Mouse (Mus musculus) kidney, adult 2 months (tissue): Measurements from ENCODE around the gene B4galnt2. TPM values are rescaled to one million over a fixed set of nuclear protein-coding genes. Genes with fewer than 3 reads are reported as not detected.
"Not testable (repeated sequence)": the region's sequence is repeated elsewhere in the genome, so short reads cannot be mapped to it uniquely, and the experiment has no call there.

Experiments
- DNase-seq: peaks from one replicate; pipeline ENCODE4 v3.0.0; 2021
- H3K27ac ChIP-seq: fragments of 200-500 bp; 2 replicates; pipeline ENCODE4 v1.5.1; 2012; ENCODE audit warnings: low read depth, low read length, control low read depth, inconsistent platforms; ENCODE audit not compliant: insufficient read depth
- H3K27me3 ChIP-seq: fragments of 200-500 bp; replicated peaks from 2 replicates; pipeline ENCODE4 v1.6.1; 2012; ENCODE audit warnings: mild to moderate bottlenecking, moderate library complexity, low read length, inconsistent platforms; ENCODE audit not compliant: control insufficient read depth, insufficient read depth
- H3K36me3 ChIP-seq: fragments of 200-500 bp; 2 replicates; pipeline ENCODE4 v1.6.1; 2012; ENCODE audit warnings: mild to moderate bottlenecking, moderate library complexity, low read length, inconsistent platforms; ENCODE audit not compliant: control insufficient read depth, insufficient read depth
- H3K4me1 ChIP-seq: fragments of 200-500 bp; 2 replicates; pipeline ENCODE4 v1.6.1; 2011; ENCODE audit warnings: low read length; ENCODE audit not compliant: control insufficient read depth, insufficient read depth
- H3K4me3 ChIP-seq: fragments of 200-500 bp; 2 replicates; pipeline ENCODE4 v1.5.1; 2011; ENCODE audit warnings: mild to moderate bottlenecking, low read depth, low read length, control low read depth; ENCODE audit not compliant: insufficient read depth
- CTCF ChIP-seq: fragments of 200-500 bp; conservative IDR thresholded peaks from 2 replicates; pipeline ENCODE4 v1.5.1; 2011; ENCODE audit warnings: low read depth, mild to moderate bottlenecking, control low read depth, low read length, moderate library complexity, mixed read lengths; ENCODE audit not compliant: insufficient read depth, insufficient read length
- POLR2A ChIP-seq: fragments of 200-500 bp; IDR thresholded peaks from one replicate; pipeline ENCODE4 v1.6.1; 2011; ENCODE audit warnings: low read depth, low read length, control low read depth
- WGBS: fragments of 180-500 bp; shearing (Covaris S2); methylation state at CpG from one replicate; pipeline ENCODE4 v1.1.7; 2018; 5-methylcytosine and 5-hydroxymethylcytosine counted together
- polyA plus RNA-seq: library from polyadenylated mRNA; depleted of rRNA; stranded (reverse); fragments of >200 nt; gene quantifications from 2 replicates; pipeline ENCODE4 v1.2.3, GENCODE M21; 2012

The B4galnt2 gene
- polyA plus RNA-seq, 1 experiment: 0.38 TPM

DNA sequence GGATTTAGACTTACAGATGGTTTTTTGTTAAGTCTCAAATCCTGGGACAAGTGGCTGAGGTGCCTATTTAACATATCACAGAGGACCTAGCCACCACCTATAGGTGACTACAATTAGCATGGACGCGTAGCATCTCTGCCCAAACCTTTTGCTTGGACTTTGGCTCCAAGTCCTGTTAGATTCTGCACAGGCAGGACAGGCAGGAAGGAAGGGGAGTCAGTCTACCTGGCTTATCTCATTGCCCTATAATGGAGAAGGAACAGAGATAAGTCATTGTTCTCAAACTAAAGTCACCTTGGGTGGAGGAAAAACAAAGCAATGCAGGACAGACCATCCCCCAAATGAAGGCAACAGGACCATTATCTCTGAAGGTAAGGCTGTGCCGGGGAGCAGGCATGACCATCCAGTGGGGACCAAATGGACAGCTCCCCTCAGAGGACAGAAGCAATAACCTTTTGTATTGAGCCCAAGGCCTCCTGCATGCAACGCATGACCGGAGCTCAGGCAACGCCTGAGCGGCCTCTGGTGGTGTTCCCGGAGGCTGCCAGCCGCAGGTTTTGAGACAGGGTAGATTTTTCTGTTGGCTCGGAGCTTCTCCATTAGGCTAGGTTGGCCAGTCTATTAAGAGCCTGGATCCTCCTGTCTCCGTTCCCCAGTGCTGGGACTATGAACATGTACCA is 25.3 kb upstream of the B4galnt2 start:
- no peaks in the 10 kb centered on the region for H3K36me3 ChIP-seq
- no peaks in the 10 kb centered on the region for H3K27me3 ChIP-seq
- H3K27ac ChIP-seq: no peak overlapping the region
- no peak for TF ChIP-seq POLR2A
- no peak; the same call in 1 of the 2 replicates for TF ChIP-seq CTCF
- 27% methylated on average over 11 of the region's 11 CpGs for WGBS
- H3K4me1 ChIP-seq: peaks cover 4% of the 10 kb centered on the region
- H3K4me3 ChIP-seq: no peak overlapping the region
- DNase-seq: peak; percentile 36

DNA sequence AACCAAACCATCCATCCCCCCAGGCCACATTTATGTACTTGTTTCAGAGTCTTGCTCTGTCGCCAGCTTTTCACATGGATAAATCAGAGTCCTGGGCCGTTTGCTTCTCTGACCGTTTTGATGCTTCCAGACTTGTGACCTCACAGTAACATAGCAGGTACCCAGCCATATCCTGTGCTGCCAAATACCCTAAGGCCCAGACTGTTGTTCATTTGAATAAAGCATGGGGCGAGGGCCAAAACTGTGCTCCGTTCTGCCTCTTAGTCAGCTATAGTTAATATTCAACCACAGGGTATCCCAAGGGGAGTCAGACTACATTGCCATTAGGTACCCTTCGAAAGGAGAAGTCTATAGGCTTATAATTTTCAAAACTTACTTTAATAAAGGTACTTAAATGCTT is 21.7 kb upstream of the B4galnt2 start:
- WGBS: 29% methylated on average over 6 of the region's 6 CpGs
- DNase-seq: peak; percentile 81
- Histone ChIP-seq H3K4me3 (no peak overlapping the region), H3K4me1 (peaks cover 4% of the 10 kb centered on the region), H3K36me3 (no peaks in the 10 kb centered on the region), H3K27me3 (no peaks in the 10 kb centered on the region), H3K27ac (no peak overlapping the region)
- TF ChIP-seq CTCF: no peak
- no peak for TF ChIP-seq POLR2A

DNA sequence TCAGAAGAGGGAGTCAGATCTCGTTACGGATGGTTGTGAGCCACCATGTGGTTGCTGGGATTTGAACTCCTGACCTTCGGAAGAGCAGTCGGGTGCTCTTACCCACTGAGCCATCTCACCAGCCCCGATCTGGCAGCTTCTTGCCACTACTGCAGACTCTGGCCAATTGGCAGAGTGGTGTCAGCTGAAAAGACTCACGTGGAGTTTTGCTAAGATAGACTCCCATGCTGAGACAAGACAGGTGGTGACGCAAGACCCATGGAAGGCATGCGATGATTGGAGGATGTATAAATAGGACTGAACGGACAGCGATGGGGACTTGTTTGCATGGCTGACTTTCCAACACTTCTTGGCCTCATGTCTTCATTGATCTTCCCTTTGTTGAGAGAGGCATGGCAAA is 17.5 kb upstream of the B4galnt2 start:
- H3K36me3 ChIP-seq, DNase-seq: not testable (repeated sequence)
- 91% methylated on average over 8 of the region's 10 CpGs for WGBS

DNA sequence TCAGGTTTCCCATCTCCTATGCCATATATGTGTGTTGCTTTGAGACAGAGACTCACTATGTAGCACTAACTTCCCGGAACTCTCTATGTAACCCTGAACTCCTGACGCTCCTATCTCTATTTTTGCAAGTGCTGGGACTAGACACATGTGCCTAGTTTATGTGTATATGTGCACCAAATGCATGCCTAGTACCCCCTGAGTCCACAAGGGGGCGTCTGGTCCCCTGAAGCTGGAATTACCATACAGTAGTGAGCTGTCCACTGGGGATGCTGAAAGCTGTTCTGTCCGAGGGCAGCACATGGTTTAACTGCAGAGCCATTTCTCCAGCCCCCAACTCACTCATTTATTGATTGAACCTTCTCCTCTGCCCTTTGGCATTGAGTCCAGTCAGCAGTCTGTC is 11.7 kb upstream of the B4galnt2 start:
- WGBS: 75% methylated on average over 4 of the region's 4 CpGs

More for the DNA sequence above, 17.5 kb upstream of the B4galnt2 start:
- H3K4me1 ChIP-seq, H3K27ac ChIP-seq, H3K4me3 ChIP-seq, H3K27me3 ChIP-seq: not testable (repeated sequence)

DNA sequence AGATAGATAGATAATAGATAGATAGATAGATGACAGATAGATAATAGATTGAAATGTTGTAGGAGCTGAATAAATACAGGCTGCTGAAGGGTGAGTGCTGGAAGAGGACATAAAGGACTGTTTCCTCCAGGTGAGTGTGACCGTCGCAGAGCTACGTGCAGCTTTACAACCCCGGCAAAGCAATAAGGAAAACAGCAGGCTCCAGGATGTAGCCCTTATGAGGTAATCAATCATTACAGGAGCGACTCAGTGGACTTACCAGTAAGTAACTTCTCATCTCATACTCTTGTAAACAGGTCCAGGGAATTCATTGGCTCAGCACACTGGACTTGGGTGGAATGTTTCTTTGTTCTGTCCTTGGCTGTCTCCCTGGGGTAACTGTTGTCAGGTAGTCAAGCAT is 11.3 kb upstream of the B4galnt2 start:
- DNase-seq: no peak
- 85% methylated on average over 5 of the region's 5 CpGs for WGBS
- no peak overlapping the region for H3K4me3 ChIP-seq
- H3K36me3 ChIP-seq: no peaks in the 10 kb centered on the region
- no peaks in the 10 kb centered on the region for H3K4me1 ChIP-seq
- no peak overlapping the region for H3K27ac ChIP-seq
- TF ChIP-seq CTCF (no peak), POLR2A (no peak)
- peaks cover 1% of the 10 kb centered on the region for H3K27me3 ChIP-seq

More for the DNA sequence above, 11.7 kb upstream of the B4galnt2 start:
- TF ChIP-seq CTCF (no peak), POLR2A (no peak)
- Histone ChIP-seq H3K36me3 (no peaks in the 10 kb centered on the region), H3K27ac (no peak overlapping the region), H3K27me3 (peaks cover 1% of the 10 kb centered on the region), H3K4me3 (no peak overlapping the region), H3K4me1 (no peaks in the 10 kb centered on the region)
- no peak for DNase-seq

DNA sequence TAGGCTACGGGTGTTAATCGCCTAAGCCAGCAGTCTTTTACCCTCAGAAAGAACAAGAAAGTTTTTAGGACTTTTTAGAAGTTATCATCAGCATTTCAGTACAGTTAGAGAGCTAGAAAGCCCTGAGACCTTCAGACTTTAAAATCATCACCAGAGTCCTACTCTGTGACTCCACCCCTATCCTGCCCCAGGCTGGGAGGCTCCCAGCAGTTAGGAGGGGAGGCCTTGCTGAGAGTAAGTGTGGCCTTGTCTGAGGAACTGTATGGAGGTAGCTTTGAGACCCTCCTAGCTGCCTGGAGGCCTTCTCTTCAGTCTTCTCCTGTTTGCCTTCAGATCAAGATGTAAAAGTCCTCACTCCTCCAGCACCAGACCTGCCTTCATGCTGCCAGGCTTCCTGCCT is 9.5 kb upstream of the B4galnt2 start:
- peaks cover 1% of the 10 kb centered on the region for H3K27me3 ChIP-seq

DNA sequence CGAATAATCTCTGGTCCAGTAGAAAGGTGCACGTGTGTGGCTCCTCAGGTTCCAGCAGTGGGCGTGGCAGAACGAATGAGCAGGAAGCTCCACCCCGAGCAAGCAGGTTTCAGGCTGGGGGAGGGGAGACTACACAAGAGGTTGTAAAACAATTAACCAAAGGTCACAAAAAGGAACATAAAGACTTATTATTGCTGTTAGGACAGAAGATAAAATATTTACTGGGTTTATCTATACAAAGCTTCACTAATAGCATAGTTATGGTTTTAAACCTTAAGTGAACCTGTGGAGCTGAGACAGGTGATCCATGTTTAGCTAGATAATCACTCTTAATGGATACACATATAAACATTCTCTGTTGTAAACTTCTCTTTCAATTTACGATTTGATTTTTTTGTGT is 8.8 kb upstream of the B4galnt2 start:
- not testable (repeated sequence) for H3K4me3 ChIP-seq, H3K4me1 ChIP-seq, H3K27ac ChIP-seq, H3K27me3 ChIP-seq, H3K36me3 ChIP-seq, DNase-seq
- WGBS: 14% methylated on average over 4 of the region's 6 CpGs

More for the DNA sequence above, 9.5 kb upstream of the B4galnt2 start:
- WGBS: 60% methylated on average over 2 of the region's 2 CpGs
- Histone ChIP-seq H3K36me3 (no peaks in the 10 kb centered on the region), H3K4me3 (no peak overlapping the region), H3K27ac (no peak overlapping the region), H3K4me1 (no peaks in the 10 kb centered on the region)
- DNase-seq: no peak
- no peak for TF ChIP-seq POLR2A
- no peak for TF ChIP-seq CTCF
